Comparison of ENCODE assay signal across 10 mouse cellular contexts in genomic region chr7:100894833-100895226, GRCm38 (mm10). TPM values are rescaled to one million over a fixed set of nuclear protein-coding genes. Genes with fewer than 3 reads are reported as not detected.
DNase-seq lines count a peak whose midpoint lies in the region; ATAC-seq and TF ChIP-seq lines count a peak whose summit lies in the region.
"Had no signal": no experiment of that assay in that cellular context is flagged by ENCODE, and none has a peak within 500 bp of the region (broad histone marks: within the 10 kb centered on the region; RNA-seq: fewer than 3 reads in every experiment).

No protein-coding gene starts in this region.

- H3K9ac ChIP-seq in heart, embryonic 12.5 days = peak overlapping the region; percentile 85
- H3K9ac ChIP-seq in ES-Bruce4 (ENCODE audit: low read depth, poor library complexity, severe bottlenecking) = peak overlapping the region; percentile 79
- peak overlapping the region; percentile 80 for H3K9ac ChIP-seq in forebrain, embryonic 15.5 days (replicated peaks)
- peak overlapping the region; percentile 16; the same call in 1 of the 2 replicates for H3K9ac ChIP-seq in liver, embryonic 15.5 days

- TF ChIP-seq POLR2A in ES-Bruce4 (IDR thresholded peaks at IDR 0.05; ENCODE audit: insufficient read depth, low read length) = no peak

- H3K4me3 ChIP-seq in heart, embryonic 12.5 days = peak overlapping the region; percentile 64
- H3K4me3 ChIP-seq in ES-Bruce4 (ENCODE audit: low read depth, low read length) = peak overlapping the region; percentile 68
- peak overlapping the region; percentile 70 for H3K4me3 ChIP-seq in forebrain, embryonic 15.5 days
- peak overlapping the region; percentile 45 for H3K4me3 ChIP-seq in liver, embryonic 15.5 days (replicated peaks)
- H3K4me3 ChIP-seq: myocyte had no signal

- no peak for ATAC-seq in heart, embryonic 12.5 days (ENCODE audit: insufficient number of reproducible peaks, low FRiP score)
- ATAC-seq in forebrain, embryonic 15.5 days (replicated peaks) = peak; percentile 62
- ATAC-seq in liver, embryonic 15.5 days (ENCODE audit: insufficient read depth) = no peak
- ATAC-seq in activated CD4-positive, CD25-positive, alpha-beta regulatory T cell, adult 4 months = no peak

- H3K27ac ChIP-seq in heart, embryonic 12.5 days (ENCODE audit: poor library complexity, severe bottlenecking) = no peak overlapping the region
- no peak overlapping the region for H3K27ac ChIP-seq in ES-Bruce4 (ENCODE audit: insufficient read depth, low read length)
- peak overlapping the region; percentile 63 for H3K27ac ChIP-seq in forebrain, embryonic 15.5 days (replicated peaks)
- H3K27ac ChIP-seq in liver, embryonic 15.5 days (replicated peaks) = no peak overlapping the region

- no peaks in the 10 kb centered on the region for H3K27me3 ChIP-seq in heart, embryonic 12.5 days (replicated peaks)
- no peaks in the 10 kb centered on the region for H3K27me3 ChIP-seq in ES-Bruce4 (ENCODE audit: control insufficient read depth, insufficient read depth, low read length, poor library complexity, severe bottlenecking)
- no peaks in the 10 kb centered on the region for H3K27me3 ChIP-seq in forebrain, embryonic 15.5 days
- peaks cover 38% of the 10 kb centered on the region for H3K27me3 ChIP-seq in liver, embryonic 15.5 days

- intact Hi-C loops in heart, postnatal 25 days (cut with DNase I) = no loop called here

- no peaks in the 10 kb centered on the region for H3K9me3 ChIP-seq in heart, embryonic 12.5 days (replicated peaks)
- no peaks in the 10 kb centered on the region for H3K9me3 ChIP-seq in ES-Bruce4 (replicated peaks; ENCODE audit: control insufficient read depth, insufficient read depth, low read length, poor library complexity, severe bottlenecking)
- H3K9me3 ChIP-seq in forebrain, embryonic 15.5 days = no peaks in the 10 kb centered on the region
- H3K9me3 ChIP-seq in liver, embryonic 15.5 days (replicated peaks) = no peaks in the 10 kb centered on the region
- H3K9me3 ChIP-seq: G1E had no signal

- 3% methylated on average over 12 of the region's 12 CpGs for WGBS in heart, embryonic 12.5 days
- 5% methylated on average over 11 of the region's 12 CpGs for WGBS in forebrain, embryonic 15.5 days
- 13% methylated on average over 12 of the region's 12 CpGs for WGBS in liver, embryonic 15.5 days (ENCODE audit: insufficient replicate concordance)

- H3K4me1 ChIP-seq in heart, embryonic 12.5 days (replicated peaks) = peaks cover 45% of the 10 kb centered on the region
- H3K4me1 ChIP-seq in ES-Bruce4 (ENCODE audit: control insufficient read depth, insufficient read depth, low read length) = no peaks in the 10 kb centered on the region
- H3K4me1 ChIP-seq in forebrain, embryonic 15.5 days = peaks cover 29% of the 10 kb centered on the region
- H3K4me1 ChIP-seq in liver, embryonic 15.5 days (replicated peaks) = peaks cover 11% of the 10 kb centered on the region

- no peak for TF ChIP-seq CTCF in ES-Bruce4 (IDR thresholded peaks at IDR 0.05; ENCODE audit: low read depth, low read length)

- H3K36me3 ChIP-seq in heart, embryonic 12.5 days = peaks cover 14% of the 10 kb centered on the region
- H3K36me3 ChIP-seq in ES-Bruce4 (ENCODE audit: control insufficient read depth, insufficient read depth, low read length, poor library complexity, severe bottlenecking) = no peaks in the 10 kb centered on the region
- peaks cover 6% of the 10 kb centered on the region; the same call in 1 of the 2 replicates for H3K36me3 ChIP-seq in forebrain, embryonic 15.5 days
- no peaks in the 10 kb centered on the region for H3K36me3 ChIP-seq in liver, embryonic 15.5 days (replicated peaks)
- H3K36me3 ChIP-seq: G1E had no signal

- TF ChIP-seq EP300 in ES-Bruce4 (IDR thresholded peaks at IDR 0.05; ENCODE audit: insufficient read depth, low read depth, low read length) = no peak

- H3K4me2 ChIP-seq in heart, embryonic 12.5 days = peak overlapping the region; percentile 99
- H3K4me2 ChIP-seq in forebrain, embryonic 15.5 days (replicated peaks) = peak overlapping the region; percentile 83
- peak overlapping the region; percentile 72 for H3K4me2 ChIP-seq in liver, embryonic 15.5 days

- no peak for DNase-seq in heart, postnatal 25 days (ENCODE audit: low spot score)
- no peak for DNase-seq in frontal cortex, postnatal 25 days (ENCODE audit: low spot score in 2 of 2)
- no peak for DNase-seq in natural killer cell, adult 2 months (ENCODE audit: low spot score in 2 of 2)

RNA-seq across cellular contexts. Expression of gene Relt, which starts 31.6 kb away (rescaled TPM):
- polyA plus RNA-seq in heart, embryonic 12.5 days (2016; fragmentation: Nextera tagmentation; extraction: Ambion mirVana) = 4.1 TPM in 2 replicates
- total RNA-seq in heart, postnatal 25 days (2021) = 1 to 10 TPM; 2.4 to 3.0 TPM
- polyA plus RNA-seq in ES-Bruce4 (2011; ENCODE audit: insufficient read depth, insufficient read length, low read depth, missing spikeins) = 10.6 and 14.1 TPM in 2 replicates
- 3.8 and 4.3 TPM in 2 replicates for polyA plus RNA-seq in forebrain, embryonic 15.5 days (2015; fragmentation: Nextera tagmentation; extraction: Ambion mirVana)
- 17.4 and 21.4 TPM in 2 replicates for polyA plus RNA-seq in liver, embryonic 15.5 days (2015; fragmentation: Nextera tagmentation; extraction: Ambion mirVana)
- polyA plus RNA-seq in activated CD4-positive, CD25-positive, alpha-beta regulatory T cell, adult 4 months (2017; shearing (Covaris generic)) = 10 to 100 TPM; 14.5 to 16.3 TPM

RNA-seq across cellular contexts. Expression of gene Arhgef17, which starts 37.1 kb away (rescaled TPM):
- polyA plus RNA-seq in heart, embryonic 12.5 days (2016; fragmentation: Nextera tagmentation; extraction: Ambion mirVana) = 8.7 and 10.6 TPM in 2 replicates
- total RNA-seq in heart, postnatal 25 days (2021) = 10 to 100 TPM; 24.0 to 28.8 TPM
- 21.0 and 25.5 TPM in 2 replicates for polyA plus RNA-seq in ES-Bruce4 (2011; ENCODE audit: insufficient read depth, insufficient read length, low read depth, missing spikeins)
- polyA plus RNA-seq in forebrain, embryonic 15.5 days (2015; fragmentation: Nextera tagmentation; extraction: Ambion mirVana) = 7.3 and 7.6 TPM in 2 replicates
- 0.76 and 1.0 TPM in 2 replicates for polyA plus RNA-seq in liver, embryonic 15.5 days (2015; fragmentation: Nextera tagmentation; extraction: Ambion mirVana)
- under 1 TPM in 1 of 2 experiments, not detected in 1; 0.42 TPM for polyA plus RNA-seq in activated CD4-positive, CD25-positive, alpha-beta regulatory T cell, adult 4 months (2017; shearing (Covaris generic))

Comparison
In these comparisons a context has a peak if more than half of its experiments do, and no peak if none do; other contexts are left out.
1. H3K9ac ChIP-seq: peak in every context shown above with its lines; median percentile 85 in heart, embryonic 12.5 days; 80 in forebrain, embryonic 15.5 days; 79 in ES-Bruce4; 16 in liver, embryonic 15.5 days.